Mouse (Mus musculus) embryonic fibroblast, embryonic 13.5 days (primary cell): ENCODE measurements around the gene Bclaf3.

Experiments
- CTCF ChIP-seq: IDR thresholded peaks from 2 replicates; pipeline ENCODE4 v1.5.1; 2011; ENCODE audit warnings: mild to moderate bottlenecking, control low read depth, low read length, moderate library complexity, borderline replicate concordance; ENCODE audit not compliant: insufficient read depth
- POLR2A ChIP-seq: IDR thresholded peaks from 2 replicates; pipeline ENCODE4 v1.6.1; 2011; ENCODE audit warnings: low read depth, mild to moderate bottlenecking, control low read depth, low read length, moderate library complexity

DNA sequence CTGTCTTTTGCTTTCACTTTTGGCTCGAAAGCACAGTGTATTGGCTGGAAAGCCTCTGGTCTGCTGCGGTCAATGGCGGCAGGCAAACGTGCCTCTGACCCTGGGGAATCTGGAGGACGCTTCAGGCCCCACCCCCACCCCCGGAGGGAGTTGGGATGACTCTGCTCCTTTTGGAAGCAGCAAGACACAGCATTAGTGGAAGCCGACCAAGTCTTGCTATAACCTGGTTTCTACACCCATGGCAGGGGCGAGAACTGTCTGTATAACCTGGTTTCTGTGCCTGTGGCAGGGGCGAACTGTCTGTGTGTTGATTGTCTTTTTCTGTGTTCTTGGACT, 15.8 kb upstream of the Bclaf3 start:
- TF ChIP-seq POLR2A (no peak), CTCF (no peak)
